Mouse (Mus musculus) kidney, adult 2 months (tissue): Measurements from ENCODE around the gene Gipc1.

Experiments
- CTCF ChIP-seq: fragments of 200-500 bp; conservative IDR thresholded peaks from 2 replicates; pipeline ENCODE4 v1.5.1; 2011; ENCODE audit warnings: low read depth, mild to moderate bottlenecking, control low read depth, low read length, moderate library complexity, mixed read lengths; ENCODE audit not compliant: insufficient read depth, insufficient read length
- POLR2A ChIP-seq: fragments of 200-500 bp; IDR thresholded peaks from one replicate; pipeline ENCODE4 v1.6.1; 2011; ENCODE audit warnings: low read depth, low read length, control low read depth

- no peak for TF ChIP-seq CTCF
- no peak for TF ChIP-seq POLR2A
Observed at GRCm38 (mm10) chr8:83638856-83639255, 13.6 kb upstream of the Gipc1 start.
